Mouse (Mus musculus): ENCODE measurements around the gene Kars. TPM values are rescaled to one million over a fixed set of nuclear protein-coding genes. Genes with fewer than 3 reads are reported as not detected.

Gene Kars
- polyA plus RNA-seq, 1 experiment from 2014 or later, result 265 TPM

GRCm38 (mm10) chr8:111955879-111956278 lies 55.2 kb downstream of the Kars start:
- H3K9me3 ChIP-seq (replicated peaks), result no peaks in the 10 kb centered on the region
- H3K4me1 ChIP-seq, result no peaks in the 10 kb centered on the region
- 95% methylated on average over 5 of the region's 5 CpGs for WGBS
- no peaks in the 10 kb centered on the region for H3K27me3 ChIP-seq (ENCODE audit: low read depth, poor library complexity, severe bottlenecking)
- no peak for DNase-seq (ENCODE audit: low spot score)
- no peak overlapping the region for H3K4me3 ChIP-seq
- H3K27ac ChIP-seq (replicated peaks), result no peak overlapping the region
- peaks cover 91% of the 10 kb centered on the region for H3K36me3 ChIP-seq

- WGBS, result 92% methylated on average over 4 of the region's 4 CpGs
- Histone ChIP-seq H3K36me3 (peaks cover 91% of the 10 kb centered on the region), H3K4me3 (no peak overlapping the region)
Measured at GRCm38 (mm10) chr8:111954844-111955594, 56.1 kb downstream of the Kars start.

GRCm38 (mm10) chr8:111951936-111952335 lies 59.2 kb downstream of the Kars start:
- no peak overlapping the region for H3K4me3 ChIP-seq
- H3K27ac ChIP-seq (replicated peaks), result no peak overlapping the region
- WGBS, result 96% methylated on average over 5 of the region's 5 CpGs
- H3K36me3 ChIP-seq, result peaks cover 93% of the 10 kb centered on the region
- no peak for DNase-seq (ENCODE audit: low spot score)
- H3K4me1 ChIP-seq, result no peaks in the 10 kb centered on the region
- no peaks in the 10 kb centered on the region for H3K9me3 ChIP-seq (replicated peaks)
- H3K27me3 ChIP-seq (ENCODE audit: low read depth, poor library complexity, severe bottlenecking), result no peaks in the 10 kb centered on the region

More at GRCm38 (mm10) chr8:111954844-111955594, 56.1 kb downstream of the Kars start:
- H3K4me1 ChIP-seq, result no peaks in the 10 kb centered on the region
- DNase-seq (ENCODE audit: low spot score), result no peak
- no peaks in the 10 kb centered on the region for H3K9me3 ChIP-seq (replicated peaks)
- H3K27me3 ChIP-seq (ENCODE audit: low read depth, poor library complexity, severe bottlenecking), result no peaks in the 10 kb centered on the region
- H3K27ac ChIP-seq (replicated peaks), result no peak overlapping the region

GRCm38 (mm10) chr8:111951317-111951716 lies 59.8 kb downstream of the Kars start:
- 96% methylated on average over 7 of the region's 7 CpGs for WGBS
- DNase-seq (ENCODE audit: low spot score), result no peak
- no peaks in the 10 kb centered on the region for H3K27me3 ChIP-seq (ENCODE audit: low read depth, poor library complexity, severe bottlenecking)
- no peaks in the 10 kb centered on the region for H3K4me1 ChIP-seq
- H3K36me3 ChIP-seq, result peaks cover 93% of the 10 kb centered on the region
- H3K27ac ChIP-seq (replicated peaks), result no peak overlapping the region
- H3K4me3 ChIP-seq, result no peak overlapping the region
- no peaks in the 10 kb centered on the region for H3K9me3 ChIP-seq (replicated peaks)

- no peaks in the 10 kb centered on the region for H3K27me3 ChIP-seq (ENCODE audit: low read depth, poor library complexity, severe bottlenecking)
- no peak for DNase-seq (ENCODE audit: low spot score)
- 95% methylated on average over 3 of the region's 3 CpGs for WGBS
- no peak overlapping the region for H3K27ac ChIP-seq (replicated peaks)
- no peaks in the 10 kb centered on the region for H3K9me3 ChIP-seq (replicated peaks)
- H3K4me1 ChIP-seq, result no peaks in the 10 kb centered on the region
- no peak overlapping the region for H3K4me3 ChIP-seq
- H3K36me3 ChIP-seq, result peaks cover 93% of the 10 kb centered on the region
Measured at GRCm38 (mm10) chr8:111950846-111951245, 60.3 kb downstream of the Kars start.

GRCm38 (mm10) chr8:111947954-111948353 lies 63.2 kb downstream of the Kars start:
- no peaks in the 10 kb centered on the region for H3K9me3 ChIP-seq (replicated peaks)
- 92% methylated on average over 8 of the region's 8 CpGs for WGBS
- no peaks in the 10 kb centered on the region for H3K4me1 ChIP-seq
- peaks cover 93% of the 10 kb centered on the region for H3K36me3 ChIP-seq
- H3K4me3 ChIP-seq, result no peak overlapping the region
- H3K27ac ChIP-seq (replicated peaks), result no peak overlapping the region
- H3K27me3 ChIP-seq (ENCODE audit: low read depth, poor library complexity, severe bottlenecking), result no peaks in the 10 kb centered on the region
- DNase-seq (ENCODE audit: low spot score), result no peak

- Histone ChIP-seq H3K27me3 (ENCODE audit: low read depth, poor library complexity, severe bottlenecking) (no peaks in the 10 kb centered on the region), H3K4me3 (no peak overlapping the region), H3K27ac (replicated peaks) (no peak overlapping the region), H3K4me1 (peaks cover 1% of the 10 kb centered on the region), H3K9me3 (replicated peaks) (no peaks in the 10 kb centered on the region), H3K36me3 (peaks cover 98% of the 10 kb centered on the region)
- no peak for DNase-seq (ENCODE audit: low spot score)
- WGBS, result 96% methylated on average over 2 of the region's 2 CpGs
Measured at GRCm38 (mm10) chr8:111947144-111947543, 64.0 kb downstream of the Kars start.

GRCm38 (mm10) chr8:111943544-111943943 lies 67.6 kb downstream of the Kars start:
- Histone ChIP-seq H3K27ac (replicated peaks) (no peak overlapping the region), H3K4me1 (peaks cover 20% of the 10 kb centered on the region), H3K9me3 (replicated peaks) (no peaks in the 10 kb centered on the region), H3K27me3 (ENCODE audit: low read depth, poor library complexity, severe bottlenecking) (no peaks in the 10 kb centered on the region), H3K36me3 (peaks cover 68% of the 10 kb centered on the region), H3K4me3 (no peak overlapping the region)
- 90% methylated on average over 2 of the region's 2 CpGs for WGBS
- DNase-seq (ENCODE audit: low spot score), result no peak

Other genes starting within 250 kb of the Kars start
- 205 and 225 TPM in 2 replicates for gene Cfdp1, start 157.0 kb downstream of the Kars start, polyA plus RNA-seq (2016; fragmentation: Nextera tagmentation; extraction: Ambion mirVana)
- 10.3 TPM in 2 replicates for gene Tmem170, start 134.6 kb downstream of the Kars start, polyA plus RNA-seq (2016; fragmentation: Nextera tagmentation; extraction: Ambion mirVana)
- 2.1 and 2.9 TPM in 2 replicates for gene Chst5, start 100.9 kb downstream of the Kars start, polyA plus RNA-seq (2016; fragmentation: Nextera tagmentation; extraction: Ambion mirVana)
- gene Tmem231, start 77.4 kb downstream of the Kars start, polyA plus RNA-seq (2016; fragmentation: Nextera tagmentation; extraction: Ambion mirVana), result 26.7 TPM in 2 replicates
- 235 and 259 TPM in 2 replicates for gene Gabarapl2, start 70.6 kb downstream of the Kars start, polyA plus RNA-seq (2016; fragmentation: Nextera tagmentation; extraction: Ambion mirVana)
- 13.1 and 15.9 TPM in 2 replicates for gene Adat1, start 19.0 kb downstream of the Kars start, polyA plus RNA-seq (2016; fragmentation: Nextera tagmentation; extraction: Ambion mirVana)
- 29.9 and 32.3 TPM in 2 replicates for gene Terf2ip, start 75 bp upstream of the Kars start, polyA plus RNA-seq (2016; fragmentation: Nextera tagmentation; extraction: Ambion mirVana)
- gene Gm6793, start 3.7 kb upstream of the Kars start, polyA plus RNA-seq (2016; fragmentation: Nextera tagmentation; extraction: Ambion mirVana), result 0.26 and 0.76 TPM in 2 replicates

Data from midbrain, embryonic 10.5 days (tissue).